17 mouse cellular contexts compared by ENCODE assay signal in genomic region chr11:83451281-83451680, GRCm38 (mm10). TPM values are rescaled to one million over a fixed set of nuclear protein-coding genes. Genes with fewer than 3 reads are reported as not detected.
"Had no signal": no experiment of that assay in that cellular context is flagged by ENCODE, and none has a peak within 500 bp of the region (broad histone marks: within the 10 kb centered on the region; RNA-seq: fewer than 3 reads in every experiment).

No protein-coding gene starts in this region.

- H3K4me3 ChIP-seq: lung, embryonic 15.5 days; megakaryocyte, embryonic 14.5 days; midbrain, embryonic 13.5 days; midbrain, embryonic 15.5 days; neural tube, embryonic 12.5 days; stomach, embryonic 15.5 days had no signal

- H3K27ac ChIP-seq: lung, embryonic 15.5 days; macrophage; midbrain, embryonic 13.5 days; midbrain, embryonic 15.5 days; neural tube, embryonic 12.5 days; stomach, embryonic 15.5 days; stomach, postnatal 0 days had no signal

- H3K9me3 ChIP-seq: lung, embryonic 15.5 days; megakaryocyte, embryonic 14.5 days; midbrain, embryonic 13.5 days; midbrain, embryonic 15.5 days; neural tube, embryonic 12.5 days; stomach, embryonic 15.5 days had no signal

- DNase-seq: lung, adult 2 months; lung, postnatal 14 days; lung, postnatal 36 days; right cerebral cortex, postnatal 14 days; thymus, adult 2 months; thymus, postnatal 36 days had no signal

- H3K36me3 ChIP-seq: lung, embryonic 15.5 days; midbrain, embryonic 13.5 days; midbrain, embryonic 15.5 days; neural tube, embryonic 12.5 days; stomach, embryonic 15.5 days had no signal

RNA-seq across cellular contexts. Expression of gene 1700020L24Rik, which starts 13.8 kb away (rescaled TPM):
- polyA plus RNA-seq: lung, adult 2 months; macrophage; midbrain, embryonic 13.5 days had no signal

RNA-seq across cellular contexts. Expression of gene Gas2l2, which starts 22.0 kb away (rescaled TPM):
- polyA plus RNA-seq: macrophage; midbrain, embryonic 11.5 days; neural tube, embryonic 12.5 days; spleen, adult 2 months; stomach, embryonic 15.5 days; testis, adult 2 months had no signal
